9 mouse cellular contexts compared by ENCODE assay signal in the genomic region with DNA sequence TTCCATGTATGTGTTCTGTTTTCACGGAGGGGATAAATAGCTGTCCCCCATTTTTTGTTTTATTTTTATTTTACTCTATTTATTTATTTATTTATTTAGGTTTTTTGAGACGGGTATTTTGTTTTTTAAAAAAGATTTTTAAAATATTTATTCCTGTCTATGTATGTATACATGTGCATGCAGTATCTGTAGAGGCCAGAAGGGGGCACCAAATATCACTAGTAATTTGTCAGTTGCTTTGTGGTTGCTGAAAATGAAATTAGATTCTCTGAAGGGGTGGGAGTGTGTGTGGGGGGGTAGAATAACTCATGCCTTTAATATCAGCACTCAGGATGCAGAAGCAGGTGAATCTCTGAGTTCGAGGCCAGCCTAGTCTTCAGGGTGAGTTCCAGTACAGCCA. TPM values are rescaled to one million over a fixed set of nuclear protein-coding genes. Genes with fewer than 3 reads are reported as not detected.
DNase-seq lines count a peak whose midpoint lies in the region; ATAC-seq and TF ChIP-seq lines count a peak whose summit lies in the region.
"Had no signal": no experiment of that assay in that cellular context is flagged by ENCODE, and none has a peak within 500 bp of the region (broad histone marks: within the 10 kb centered on the region; RNA-seq: fewer than 3 reads in every experiment).

No protein-coding gene starts in this region.

- no peak overlapping the region for H3K9ac ChIP-seq in intestine, embryonic 14.5 days (ENCODE audit: low read length)
- no peak overlapping the region for H3K9ac ChIP-seq in intestine, embryonic 15.5 days
- H3K9ac ChIP-seq in liver, postnatal 0 days (replicated peaks), result no peak overlapping the region
- H3K9ac ChIP-seq: limb, embryonic 15.5 days had no signal

- no peaks in the 10 kb centered on the region for H3K27me3 ChIP-seq in intestine, embryonic 14.5 days (replicated peaks; ENCODE audit: control insufficient read depth, insufficient read depth, low read length)
- no peaks in the 10 kb centered on the region for H3K27me3 ChIP-seq in intestine, embryonic 15.5 days (replicated peaks)
- H3K27me3 ChIP-seq in liver, postnatal 0 days (ENCODE audit: insufficient read depth, low read length), result 0 out of 2 replicates have a peak, but pooled peaks cover 2% of the 10 kb centered on the region
- H3K27me3 ChIP-seq: limb, embryonic 15.5 days had no signal

- no peaks in the 10 kb centered on the region for H3K36me3 ChIP-seq in intestine, embryonic 14.5 days (ENCODE audit: control insufficient read depth, insufficient read depth, low read length)
- H3K36me3 ChIP-seq in intestine, embryonic 15.5 days, result no peaks in the 10 kb centered on the region
- no peaks in the 10 kb centered on the region for H3K36me3 ChIP-seq in liver, postnatal 0 days (replicated peaks; ENCODE audit: insufficient read depth, low read length)
- H3K36me3 ChIP-seq: limb, embryonic 15.5 days had no signal

- TF ChIP-seq EP300 in liver, postnatal 0 days (IDR thresholded peaks at IDR 0.05; ENCODE audit: low read depth), result no peak

- H3K9me3 ChIP-seq in intestine, embryonic 14.5 days (ENCODE audit: control insufficient read depth, low read length), result no peaks in the 10 kb centered on the region
- no peaks in the 10 kb centered on the region for H3K9me3 ChIP-seq in intestine, embryonic 15.5 days
- no peaks in the 10 kb centered on the region for H3K9me3 ChIP-seq in liver, postnatal 0 days (ENCODE audit: low read length)
- H3K9me3 ChIP-seq: limb, embryonic 15.5 days had no signal

- no peak for ATAC-seq in intestine, embryonic 14.5 days (replicated peaks; ENCODE audit: low FRiP score, low TSS enrichment, low read depth)
- ATAC-seq in intestine, embryonic 15.5 days, result no peak
- ATAC-seq in liver, postnatal 0 days, result no peak

- 32% methylated on average over 3 of the region's 3 CpGs for WGBS in intestine, embryonic 14.5 days
- 31% methylated on average over 3 of the region's 3 CpGs for WGBS in intestine, embryonic 15.5 days
- 29% methylated on average over 3 of the region's 3 CpGs for WGBS in liver, postnatal 0 days (ENCODE audit: insufficient replicate concordance)

- H3K4me2 ChIP-seq in intestine, embryonic 14.5 days (ENCODE audit: low read length), result no peak overlapping the region
- H3K4me2 ChIP-seq in intestine, embryonic 15.5 days (replicated peaks), result no peak overlapping the region
- no peak overlapping the region for H3K4me2 ChIP-seq in liver, postnatal 0 days (ENCODE audit: low read depth, low read length)
- H3K4me2 ChIP-seq: limb, embryonic 15.5 days had no signal

- TF ChIP-seq CTCF in liver, postnatal 0 days (IDR thresholded peaks at IDR 0.05; ENCODE audit: low read depth), result peak; percentile 76

- DNase-seq in intestine, embryonic 14.5 days (ENCODE audit: low spot score), result peak; percentile 72
- peak; percentile 80 for DNase-seq in A20 (ENCODE audit: low read depth, low spot score)
- DNase-seq in MEL-GATA-1-ER (ENCODE audit: extremely low read depth, low read depth), result peak; percentile 84
- DNase-seq in embryo, embryonic 11 days, result peak; percentile 64
- peak; percentile 75 for DNase-seq in liver, postnatal 0 days
- peak; percentile 70 to 88 for DNase-seq in spleen, postnatal 4 days (ENCODE audit: low spot score in 2 of 2)
- no peak for DNase-seq in ovary, postnatal 36 days (ENCODE audit: low spot score)

- H3K27ac ChIP-seq in intestine, embryonic 14.5 days (ENCODE audit: low read depth), result no peak overlapping the region
- H3K27ac ChIP-seq in intestine, embryonic 15.5 days, result no peak overlapping the region
- H3K27ac ChIP-seq in liver, postnatal 0 days (ENCODE audit: low read depth), result no peak overlapping the region
- H3K27ac ChIP-seq: limb, embryonic 15.5 days had no signal

- H3K4me1 ChIP-seq in intestine, embryonic 14.5 days (replicated peaks; ENCODE audit: control insufficient read depth, insufficient read depth, low read length), result peaks cover 4% of the 10 kb centered on the region; the same call in 1 of the 2 replicates
- H3K4me1 ChIP-seq in intestine, embryonic 15.5 days (replicated peaks), result peaks cover 14% of the 10 kb centered on the region
- peaks cover 14% of the 10 kb centered on the region for H3K4me1 ChIP-seq in liver, postnatal 0 days (ENCODE audit: insufficient read depth)

- no peak overlapping the region for H3K4me3 ChIP-seq in intestine, embryonic 14.5 days (ENCODE audit: low read depth, low read length)
- H3K4me3 ChIP-seq in intestine, embryonic 15.5 days (replicated peaks), result no peak overlapping the region
- no peak overlapping the region for H3K4me3 ChIP-seq in liver, postnatal 0 days (ENCODE audit: low read depth, low read length)
- H3K4me3 ChIP-seq: limb, embryonic 15.5 days had no signal

RNA-seq across cellular contexts. Expression of gene Slc25a35, which starts 2.1 kb away (rescaled TPM):
- 3.0 and 3.2 TPM in 2 replicates for polyA plus RNA-seq in intestine, embryonic 14.5 days (2014; fragmentation: Nextera tagmentation; extraction: Ambion mirVana)
- 2.7 and 2.8 TPM in 2 replicates for polyA plus RNA-seq in intestine, embryonic 15.5 days (2015; fragmentation: Nextera tagmentation; extraction: Ambion mirVana)
- polyA plus RNA-seq in liver, postnatal 0 days (2015; fragmentation: Nextera tagmentation; extraction: Ambion mirVana), result 0.60 and 0.94 TPM in 2 replicates

RNA-seq across cellular contexts. Expression of gene Arhgef15, which starts 8.6 kb away (rescaled TPM):
- polyA plus RNA-seq in intestine, embryonic 14.5 days (2014; fragmentation: Nextera tagmentation; extraction: Ambion mirVana), result 9.6 and 9.9 TPM in 2 replicates
- polyA plus RNA-seq in intestine, embryonic 15.5 days (2015; fragmentation: Nextera tagmentation; extraction: Ambion mirVana), result 8.1 and 8.6 TPM in 2 replicates
- 1.8 TPM in 2 replicates for polyA plus RNA-seq in liver, postnatal 0 days (2015; fragmentation: Nextera tagmentation; extraction: Ambion mirVana)

RNA-seq across cellular contexts. Expression of gene Rangrf, which starts 9.1 kb away (rescaled TPM):
- 67.3 and 72.7 TPM in 2 replicates for polyA plus RNA-seq in intestine, embryonic 14.5 days (2014; fragmentation: Nextera tagmentation; extraction: Ambion mirVana)
- polyA plus RNA-seq in intestine, embryonic 15.5 days (2015; fragmentation: Nextera tagmentation; extraction: Ambion mirVana), result 61.4 and 62.2 TPM in 2 replicates
- polyA plus RNA-seq in liver, postnatal 0 days (2015; fragmentation: Nextera tagmentation; extraction: Ambion mirVana), result 9.4 and 11.2 TPM in 2 replicates

RNA-seq across cellular contexts. Expression of gene Odf4, which starts 39.0 kb away (rescaled TPM):
- polyA plus RNA-seq in intestine, embryonic 14.5 days (2014; fragmentation: Nextera tagmentation; extraction: Ambion mirVana), result 0.22 TPM in 1 of 2 replicates, not detected in the other
- polyA plus RNA-seq in intestine, embryonic 15.5 days (2015; fragmentation: Nextera tagmentation; extraction: Ambion mirVana), result not detected in 2 replicates
- polyA plus RNA-seq in liver, postnatal 0 days (2015; fragmentation: Nextera tagmentation; extraction: Ambion mirVana), result not detected in 2 replicates
- polyA plus RNA-seq: limb, embryonic 15.5 days had no signal

RNA-seq across cellular contexts. Expression of gene Pfas, which starts 42.4 kb away (rescaled TPM):
- 32.9 and 38.7 TPM in 2 replicates for polyA plus RNA-seq in intestine, embryonic 14.5 days (2014; fragmentation: Nextera tagmentation; extraction: Ambion mirVana)
- 29.7 and 32.1 TPM in 2 replicates for polyA plus RNA-seq in intestine, embryonic 15.5 days (2015; fragmentation: Nextera tagmentation; extraction: Ambion mirVana)
- polyA plus RNA-seq in liver, postnatal 0 days (2015; fragmentation: Nextera tagmentation; extraction: Ambion mirVana), result 8.9 and 10.6 TPM in 2 replicates
